Mouse (Mus musculus) brown adipose tissue, adult 24 weeks (tissue): ENCODE measurements at regions not wholly inside any gene's neighbourhood (a gene's known extent, or its start where the extent isn't known, plus 50 kb on each side); places are given as distances from the start of the nearest gene placed in this dataset.

Experiments
- H3K27ac ChIP-seq: fragments of 200-500 bp; replicated peaks from 2 replicates; pipeline ENCODE4 v1.5.1; 2012; ENCODE audit warnings: low read depth, mild to moderate bottlenecking, low read length
- H3K4me1 ChIP-seq: fragments of 200-500 bp; 2 replicates; pipeline ENCODE4 v1.6.1; 2012; ENCODE audit warnings: low read length, mixed read lengths; ENCODE audit not compliant: control insufficient read depth, insufficient read depth, insufficient read length
- H3K4me3 ChIP-seq: fragments of 200-500 bp; 2 replicates; pipeline ENCODE4 v1.5.1; 2012; ENCODE audit warnings: low read depth, mild to moderate bottlenecking, low read length, moderate library complexity; ENCODE audit not compliant: insufficient read depth

GRCm38 (mm10) chr15:11552568-11552967 is 153.1 kb upstream of the Tars start:
- Histone ChIP-seq H3K4me3 (no peak overlapping the region), H3K4me1 (no peaks in the 10 kb centered on the region), H3K27ac (no peak overlapping the region)

GRCm38 (mm10) chr15:11552110-11552509 is 152.6 kb upstream of the Tars start:
- no peak overlapping the region for H3K27ac ChIP-seq
- no peaks in the 10 kb centered on the region for H3K4me1 ChIP-seq
- H3K4me3 ChIP-seq, result no peak overlapping the region

- Histone ChIP-seq H3K4me3 (no peak overlapping the region), H3K27ac (no peak overlapping the region), H3K4me1 (no peaks in the 10 kb centered on the region)
Measured at GRCm38 (mm10) chr15:11539485-11539884, 140.0 kb upstream of the Tars start.

- Histone ChIP-seq H3K27ac (no peak overlapping the region), H3K4me1 (peaks cover 4% of the 10 kb centered on the region; the same call in 1 of the 2 replicates), H3K4me3 (no peak overlapping the region)
Measured at GRCm38 (mm10) chr15:11536076-11536620, 136.7 kb upstream of the Tars start.

GRCm38 (mm10) chr15:11534404-11535251 is 135.2 kb upstream of the Tars start:
- H3K4me1 ChIP-seq, result peaks cover 4% of the 10 kb centered on the region; the same call in 1 of the 2 replicates
- H3K27ac ChIP-seq, result no peak overlapping the region
- H3K4me3 ChIP-seq, result no peak overlapping the region

GRCm38 (mm10) chr15:11533616-11534015 is 134.2 kb upstream of the Tars start:
- Histone ChIP-seq H3K4me1 (peaks cover 4% of the 10 kb centered on the region; the same call in 1 of the 2 replicates), H3K4me3 (no peak overlapping the region), H3K27ac (no peak overlapping the region)

GRCm38 (mm10) chr15:11533002-11533610 is 133.6 kb upstream of the Tars start:
- no peak overlapping the region for H3K4me3 ChIP-seq
- peaks cover 4% of the 10 kb centered on the region; the same call in 1 of the 2 replicates for H3K4me1 ChIP-seq
- H3K27ac ChIP-seq, result no peak overlapping the region

- H3K4me3 ChIP-seq, result no peak overlapping the region
- no peak overlapping the region for H3K27ac ChIP-seq
- H3K4me1 ChIP-seq, result peaks cover 4% of the 10 kb centered on the region; the same call in 1 of the 2 replicates
Measured at GRCm38 (mm10) chr15:11532536-11532935, 133.1 kb upstream of the Tars start.

GRCm38 (mm10) chr15:11529819-11530810 is 130.7 kb upstream of the Tars start:
- Histone ChIP-seq H3K4me3 (no peak overlapping the region), H3K27ac (no peak overlapping the region), H3K4me1 (peaks cover 4% of the 10 kb centered on the region; the same call in 1 of the 2 replicates)

- Histone ChIP-seq H3K27ac (no peak overlapping the region), H3K4me1 (no peaks in the 10 kb centered on the region; the same call in 1 of the 2 replicates), H3K4me3 (no peak overlapping the region)
Measured at GRCm38 (mm10) chr15:11524337-11525106, 125.1 kb upstream of the Tars start.

GRCm38 (mm10) chr15:11518565-11518964 is 119.1 kb upstream of the Tars start:
- Histone ChIP-seq H3K4me3 (no peak overlapping the region), H3K27ac (no peak overlapping the region), H3K4me1 (no peaks in the 10 kb centered on the region; the same call in 1 of the 2 replicates)

- Histone ChIP-seq H3K27ac (no peak overlapping the region), H3K4me3 (no peak overlapping the region)
Measured at GRCm38 (mm10) chr15:11517892-11518291, 118.4 kb upstream of the Tars start.

GRCm38 (mm10) chr15:11505076-11505639 is 105.7 kb upstream of the Tars start:
- Histone ChIP-seq H3K4me3 (no peak overlapping the region), H3K4me1 (no peaks in the 10 kb centered on the region), H3K27ac (no peak overlapping the region)

More at GRCm38 (mm10) chr15:11517892-11518291, 118.4 kb upstream of the Tars start:
- H3K4me1 ChIP-seq, result no peaks in the 10 kb centered on the region

- Histone ChIP-seq H3K4me1 (no peaks in the 10 kb centered on the region), H3K4me3 (no peak overlapping the region), H3K27ac (no peak overlapping the region)
Measured at GRCm38 (mm10) chr15:11496436-11496835, 97.0 kb upstream of the Tars start.
